Mouse (Mus musculus) embryonic facial prominence, embryonic 15.5 days (tissue): ENCODE results near the gene Med4. TPM values are rescaled to one million over a fixed set of nuclear protein-coding genes. Genes with fewer than 3 reads are reported as not detected.
A peak's percentile ranks its signal among the peaks of the same experiment; 100 is the strongest.

Experiments used
- ATAC-seq: fragments of 200-750 bp; cut with Nextera tagmentation; 2 replicates; pipeline ENCODE4 v1.8.0; 2017; ENCODE audit warnings: low read depth, moderate TSS enrichment; ENCODE audit not compliant: insufficient number of reproducible peaks, low FRiP score, low TSS enrichment
- H3K27ac ChIP-seq: fragments of 300-500 bp; sonication (generic); replicated peaks from 2 replicates; pipeline ENCODE4 v1.5.1; 2015; ENCODE audit warnings: mild to moderate bottlenecking, inconsistent platforms
- H3K27me3 ChIP-seq: fragments of 300-500 bp; sonication (generic); 2 replicates; pipeline ENCODE4 v1.6.1; 2015; ENCODE audit warnings: inconsistent platforms
- H3K36me3 ChIP-seq: fragments of 300-500 bp; sonication (generic); 2 replicates; pipeline ENCODE4 v1.6.1; 2015; ENCODE audit warnings: mild to moderate bottlenecking, inconsistent platforms
- H3K4me1 ChIP-seq: fragments of 300-500 bp; sonication (generic); 2 replicates; pipeline ENCODE4 v1.6.1; 2015; ENCODE audit warnings: inconsistent platforms
- H3K4me2 ChIP-seq: fragments of 300-500 bp; sonication (generic); replicated peaks from 2 replicates; pipeline ENCODE4 v1.6.1; 2015; ENCODE audit warnings: mild to moderate bottlenecking, inconsistent platforms
- H3K4me3 ChIP-seq: fragments of 300-500 bp; sonication (generic); replicated peaks from 2 replicates; pipeline ENCODE4 v1.5.1; 2015; ENCODE audit warnings: mild to moderate bottlenecking, inconsistent platforms
- H3K9ac ChIP-seq: fragments of 300-500 bp; sonication (generic); 2 replicates; pipeline ENCODE4 v1.6.1; 2015; ENCODE audit warnings: inconsistent platforms
- H3K9me3 ChIP-seq: fragments of 300-500 bp; sonication (generic); replicated peaks from 2 replicates; pipeline ENCODE4 v1.6.1; 2016; ENCODE audit warnings: inconsistent platforms
- WGBS: fragments of 180-500 bp; shearing (Covaris S2); methylation state at CpG from one replicate; pipeline ENCODE4 v1.1.7; 2015; 5-methylcytosine and 5-hydroxymethylcytosine counted together
- polyA plus RNA-seq: library from polyadenylated mRNA; unstranded; fragments of >200 nt; fragmentation: Nextera tagmentation; extraction: Ambion mirVana; gene quantifications from 2 replicates; pipeline ENCODE4 v1.2.1, GENCODE M21; 2015

Gene Med4
- polyA plus RNA-seq, 1 experiment from 2014 or later = 82.8 TPM

GRCm38 (mm10) chr14:73535641-73536040, 25.8 kb downstream of the Med4 start:
- Histone ChIP-seq H3K27ac (no peak overlapping the region), H3K9ac (no peak overlapping the region), H3K4me3 (no peak overlapping the region), H3K4me1 (no peaks in the 10 kb centered on the region), H3K36me3 (no peaks in the 10 kb centered on the region), H3K4me2 (no peak overlapping the region), H3K9me3 (no peaks in the 10 kb centered on the region), H3K27me3 (no peaks in the 10 kb centered on the region)
- no peak for ATAC-seq
- 80% methylated on average over 2 of the region's 2 CpGs for WGBS

- Histone ChIP-seq H3K9ac (no peak overlapping the region), H3K9me3 (no peaks in the 10 kb centered on the region), H3K4me2 (no peak overlapping the region), H3K27me3 (no peaks in the 10 kb centered on the region), H3K27ac (no peak overlapping the region), H3K36me3 (no peaks in the 10 kb centered on the region), H3K4me3 (no peak overlapping the region), H3K4me1 (no peaks in the 10 kb centered on the region)
- ATAC-seq = no peak
- 50% methylated on average over 6 of the region's 6 CpGs for WGBS
Observed at GRCm38 (mm10) chr14:73543781-73544180, 34.0 kb downstream of the Med4 start.

- no peaks in the 10 kb centered on the region for H3K27me3 ChIP-seq
- H3K4me3 ChIP-seq = no peak overlapping the region
- H3K9me3 ChIP-seq = no peaks in the 10 kb centered on the region
- ATAC-seq = no peak
- H3K27ac ChIP-seq = no peak overlapping the region
- no peak overlapping the region for H3K4me2 ChIP-seq
- 58% methylated on average over 4 of the region's 4 CpGs for WGBS
- no peaks in the 10 kb centered on the region for H3K36me3 ChIP-seq
- H3K4me1 ChIP-seq = 0 out of 2 replicates have a peak, but pooled peaks cover under 1% of the 10 kb centered on the region
- no peak overlapping the region for H3K9ac ChIP-seq
Observed at GRCm38 (mm10) chr14:73547034-73547433, 37.2 kb downstream of the Med4 start.

- Histone ChIP-seq H3K4me1 (0 out of 2 replicates have a peak, but pooled peaks cover 5% of the 10 kb centered on the region), H3K27ac (no peak within 1 kb of the TSS), H3K9me3 (no peaks in the 10 kb centered on the region), H3K9ac (no peak within 1 kb of the TSS), H3K4me2 (no peak within 1 kb of the TSS), H3K27me3 (no peaks in the 10 kb centered on the region), H3K4me3 (no peak within 1 kb of the TSS), H3K36me3 (no peaks in the 10 kb centered on the region)
- ATAC-seq = no peak
- WGBS = 93% methylated on average over 3 of the region's 3 CpGs
Observed at GRCm38 (mm10) chr14:73548051-73548450, 38.2 kb downstream of the Med4 start, which contains the start of gene Nudt15. Gene Nudt15 (minus strand): TSS chr14:73548242.

GRCm38 (mm10) chr14:73550291-73550690, 40.5 kb downstream of the Med4 start:
- Histone ChIP-seq H3K27ac (no peak overlapping the region), H3K27me3 (no peaks in the 10 kb centered on the region), H3K9ac (no peak overlapping the region), H3K9me3 (no peaks in the 10 kb centered on the region), H3K4me3 (no peak overlapping the region), H3K36me3 (no peaks in the 10 kb centered on the region), H3K4me2 (no peak overlapping the region), H3K4me1 (peaks cover 10% of the 10 kb centered on the region)
- 54% methylated on average over 3 of the region's 3 CpGs for WGBS
- no peak for ATAC-seq

GRCm38 (mm10) chr14:73550732-73551131, 40.9 kb downstream of the Med4 start:
- Histone ChIP-seq H3K27me3 (no peaks in the 10 kb centered on the region), H3K4me2 (no peak overlapping the region), H3K9ac (no peak overlapping the region), H3K4me1 (peaks cover 10% of the 10 kb centered on the region), H3K4me3 (no peak overlapping the region), H3K36me3 (no peaks in the 10 kb centered on the region), H3K27ac (no peak overlapping the region), H3K9me3 (no peaks in the 10 kb centered on the region)
- no peak for ATAC-seq
- 37% methylated on average over 8 of the region's 8 CpGs for WGBS

GRCm38 (mm10) chr14:73551164-73551563, 41.3 kb downstream of the Med4 start:
- whole genome bisulfite sequencing = 75% methylated on average over 6 of the region's 6 CpGs
- Histone ChIP-seq H3K27me3 (no peaks in the 10 kb centered on the region), H3K4me3 (no peak overlapping the region), H3K27ac (no peak overlapping the region), H3K4me2 (no peak overlapping the region), H3K4me1 (peaks cover 10% of the 10 kb centered on the region), H3K9me3 (no peaks in the 10 kb centered on the region), H3K36me3 (peaks cover 3% of the 10 kb centered on the region; the same call in 1 of the 2 replicates), H3K9ac (no peak overlapping the region)
- ATAC-seq = no peak

- WGBS = 3% methylated on average over 61 of the region's 61 CpGs
- ATAC-seq = peak; percentile 93
- Histone ChIP-seq H3K4me2 (peak overlapping the region; percentile 63), H3K4me1 (peaks cover 10% of the 10 kb centered on the region), H3K27me3 (no peaks in the 10 kb centered on the region), H3K9me3 (no peaks in the 10 kb centered on the region), H3K4me3 (peak overlapping the region; percentile 99), H3K27ac (0 out of 2 replicates have a peak overlapping the region, but pooled peaks have one; percentile 55), H3K36me3 (peaks cover 6% of the 10 kb centered on the region), H3K9ac (peak overlapping the region; percentile 96)
Observed at GRCm38 (mm10) chr14:73552341-73553121, 42.7 kb downstream of the Med4 start.

GRCm38 (mm10) chr14:73553122-73553696, 43.4 kb downstream of the Med4 start:
- Histone ChIP-seq H3K36me3 (peaks cover 6% of the 10 kb centered on the region), H3K27me3 (no peaks in the 10 kb centered on the region), H3K4me2 (peak overlapping the region; percentile 63), H3K4me3 (peak overlapping the region; percentile 99), H3K9me3 (no peaks in the 10 kb centered on the region), H3K4me1 (peaks cover 10% of the 10 kb centered on the region), H3K9ac (peak overlapping the region; percentile 96), H3K27ac (0 out of 2 replicates have a peak overlapping the region, but pooled peaks have one; percentile 55)
- ATAC-seq = 0 out of 2 replicates have a peak, but pooled peaks have one; percentile 1
- WGBS = under 1% methylated on average over 10 of the region's 10 CpGs
